ENCODE assay signal across 16 mouse cellular contexts in the genomic region with DNA sequence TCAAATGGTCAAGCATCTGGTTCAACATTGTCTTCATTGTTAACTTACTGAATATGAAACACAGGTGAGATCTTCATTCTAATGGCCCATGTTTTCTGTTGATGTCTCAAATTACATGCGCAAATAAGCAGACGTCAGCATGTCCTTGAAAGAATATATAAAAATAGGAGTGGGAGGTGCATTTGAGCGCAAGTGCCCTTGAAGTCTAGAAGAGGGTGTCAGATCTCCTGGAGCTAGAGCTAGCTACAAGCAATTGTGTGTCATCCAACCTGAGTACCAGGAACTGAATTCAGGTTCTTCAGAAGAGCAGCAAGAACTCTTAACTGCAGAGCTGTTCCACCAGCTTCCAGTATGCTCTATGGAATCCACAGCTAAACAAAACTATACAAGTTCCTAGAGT.
"Had no signal": no experiment of that assay in that cellular context is flagged by ENCODE, and none has a peak within 500 bp of the region (broad histone marks: within the 10 kb centered on the region; RNA-seq: fewer than 3 reads in every experiment).

No protein-coding gene starts in this region.

- H3K4me3 ChIP-seq: neural tube, embryonic 12.5 days; neural tube, embryonic 13.5 days; neural tube, embryonic 15.5 days; stomach, embryonic 15.5 days had no signal

- H3K27ac ChIP-seq: neural tube, embryonic 12.5 days; neural tube, embryonic 13.5 days; neural tube, embryonic 15.5 days; stomach, embryonic 15.5 days; stomach, postnatal 0 days had no signal

- DNase-seq: right cerebral cortex, adult 18-20 months; right cerebral cortex, postnatal 14 days; right cerebral cortex, postnatal 25 days; right cerebral cortex, postnatal 4 days; spleen, adult 18-20 months; thymus, adult 18-20 months; thymus, adult 2 months; thymus, postnatal 14 days; thymus, postnatal 25 days; thymus, postnatal 36 days; thymus, postnatal 4 days had no signal
